Mouse (Mus musculus) C2C12 (cell line): ENCODE results near the gene Fasl.

Experiments
- CEBPB ChIP-seq: IDR thresholded peaks from one replicate; pipeline ENCODE4 v1.6.1; 2011; ENCODE audit warnings: low read depth, mild to moderate bottlenecking, control low read depth, moderate library complexity
- CTCF ChIP-seq: IDR thresholded peaks from one replicate; pipeline ENCODE4 v1.5.1; 2011; ENCODE audit not compliant: control insufficient read depth, insufficient read depth, insufficient read length
- USF1 ChIP-seq: IDR thresholded peaks from one replicate; pipeline ENCODE4 v1.6.1; 2011; ENCODE audit warnings: low read depth, mild to moderate bottlenecking, control low read depth, moderate library complexity

GRCm38 (mm10) chr1:161804541-161804971 lies 16.3 kb upstream of the Fasl start:
- TF ChIP-seq CTCF (no peak), CEBPB (no peak), USF1 (no peak)
